Mouse (Mus musculus) MEL (cell line): ENCODE data around the gene Ganab.

Experiments used
- CTCF ChIP-seq, 3 experiments: IDR thresholded peaks in 2 of 3; conservative IDR thresholded peaks in 1 of 3; 2 replicates each; pipeline ENCODE4 v1.5.1; 2011 to 2012; ENCODE audit warnings: low read length in 3 of 3, low read depth in 2 of 3, mild to moderate bottlenecking in 2 of 3, improper control_type of control experiment in 1 of 3, inconsistent platforms in 1 of 3, mixed read lengths in 1 of 3, moderate library complexity in 1 of 3; ENCODE audit not compliant: control insufficient read depth in 1 of 3, insufficient read depth in 1 of 3, poor library complexity in 1 of 3, severe bottlenecking in 1 of 3
- ELF1 ChIP-seq: IDR thresholded peaks from 2 replicates; pipeline ENCODE4 v1.6.1; 2014; ENCODE audit warnings: low read depth, mild to moderate bottlenecking, inconsistent platforms, low read length, improper control_type of control experiment, moderate library complexity
- MAFK ChIP-seq: IDR thresholded peaks from 2 replicates; pipeline ENCODE4 v1.6.1; 2011; ENCODE audit warnings: low read depth, mild to moderate bottlenecking, low read length, improper control_type of control experiment, borderline replicate concordance
- POLR2A ChIP-seq, 2 experiments: IDR thresholded peaks; 2 replicates each; pipeline ENCODE4 v1.6.1; 2011 to 2012; ENCODE audit warnings: low read length in 2 of 2, mild to moderate bottlenecking in 2 of 2, control low read depth in 1 of 2, improper control_type of control experiment in 1 of 2, low read depth in 1 of 2, moderate library complexity in 1 of 2; ENCODE audit not compliant: control insufficient read depth in 1 of 2, insufficient read depth in 1 of 2, poor library complexity in 1 of 2
- RCOR1 ChIP-seq: IDR thresholded peaks from 2 replicates; pipeline ENCODE4 v1.6.1; 2012; ENCODE audit warnings: low read depth, mild to moderate bottlenecking, inconsistent platforms, low read length, improper control_type of control experiment
- SMC3 ChIP-seq: IDR thresholded peaks from 2 replicates; pipeline ENCODE4 v1.6.1; 2011; ENCODE audit warnings: low read depth, low read length, improper control_type of control experiment

DNA sequence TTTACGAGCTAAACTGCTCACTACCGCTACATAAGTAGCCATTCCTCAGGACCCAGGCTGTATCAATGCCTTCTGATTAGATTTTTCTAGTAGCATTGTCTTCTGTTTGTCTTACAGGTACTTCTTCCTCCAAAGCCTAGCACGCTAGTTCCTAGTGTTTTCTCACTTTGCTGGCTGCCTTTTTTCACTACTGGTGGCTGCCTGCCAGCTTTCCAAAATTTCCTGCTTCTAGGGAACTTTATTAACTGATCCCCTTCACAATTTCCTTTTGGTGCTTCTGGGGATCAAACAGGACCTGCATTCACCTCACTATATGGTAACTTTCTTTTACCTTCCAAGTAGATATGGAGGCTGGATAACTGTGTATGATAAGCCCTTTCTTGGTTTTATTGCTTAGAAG, 1.2 kb downstream of the Ganab start:
- TF ChIP-seq CTCF (IDR thresholded peaks at IDR 0.05 in 2 of 3, conservative IDR thresholded peaks at IDR 0.05 in 1 of 3; ENCODE audit: control insufficient read depth in 1 of 3, insufficient read depth in 1 of 3, low read depth in 2 of 3, low read length in 3 of 3, poor library complexity in 1 of 3, severe bottlenecking in 1 of 3) (no peak), ELF1 (no peak), SMC3 (no peak), POLR2A (IDR thresholded peaks at IDR 0.05; ENCODE audit: control insufficient read depth in 1 of 2, insufficient read depth in 1 of 2, low read depth in 1 of 2, low read length in 2 of 2, poor library complexity in 1 of 2) (no peak), RCOR1 (no peak), MAFK (no peak)
